Mouse (Mus musculus) thymus, adult 2 months (tissue): Measurements from ENCODE around the gene Pank4.

Experiments used
- CTCF ChIP-seq: fragments of 200-500 bp; IDR thresholded peaks from 2 replicates; pipeline ENCODE4 v1.5.1; 2012; ENCODE audit warnings: mild to moderate bottlenecking, control low read depth, low read length, moderate library complexity, borderline replicate concordance; ENCODE audit not compliant: control insufficient read depth, poor library complexity, insufficient read depth; ENCODE audit errors: extremely low read depth
- POLR2A ChIP-seq: fragments of 200-500 bp; IDR thresholded peaks from 2 replicates; pipeline ENCODE4 v1.6.1; 2012; ENCODE audit warnings: mild to moderate bottlenecking, low read length, control low read depth, moderate library complexity; ENCODE audit not compliant: control insufficient read depth, poor library complexity, insufficient read depth; ENCODE audit errors: extremely low read depth

DNA sequence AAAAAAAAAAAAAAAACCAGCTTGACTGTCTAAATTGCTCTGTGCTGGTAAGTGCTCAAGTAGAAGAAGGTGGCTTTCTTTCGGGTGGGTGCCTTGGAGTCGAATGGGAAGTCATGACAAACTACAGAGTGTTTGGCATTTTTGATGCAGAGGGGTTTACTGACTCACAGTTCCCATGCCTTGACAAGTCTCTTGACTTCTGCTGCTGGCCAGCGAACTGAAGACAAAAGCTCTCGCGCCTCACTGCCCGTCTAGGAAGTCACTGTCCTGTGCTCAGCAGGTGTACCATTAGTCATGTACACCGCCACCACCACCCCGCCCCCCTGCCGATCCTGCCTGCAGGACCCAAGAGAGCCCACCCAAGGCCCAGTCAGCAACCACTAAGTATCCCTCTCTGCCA lies 7.3 kb upstream of the Pank4 start:
- TF ChIP-seq CTCF (no peak), POLR2A (no peak)
